Mouse (Mus musculus) mouse embryonic stem cell (cell line): ENCODE measurements around the gene Metrnl.

Experiments used
- in situ Hi-C, 2 experiments: fragments of 300-500 bp; cut with MboI; formaldehyde crosslinking; loops; 1 replicate in 1 of 2; 3 replicates in 1 of 2; pipeline ENCODE4 v1.14.3; 2019 to 2020; ENCODE audit warnings: low sequenced_read_pairs in 2 of 2, low pct_unique_long_range_greater_than_20kb in 1 of 2, mixed read lengths in 1 of 2; ENCODE audit not compliant: unreplicated experiment in 1 of 2

The Metrnl gene

GRCm38 (mm10) chr11:121679581-121679980, 21.8 kb upstream of the Metrnl start:
- in situ Hi-C loops, result no loop called here

- in situ Hi-C loops, result no loop called here
These were observed 20.6 kb upstream of the Metrnl start for GRCm38 (mm10) chr11:121680750-121681149.

GRCm38 (mm10) chr11:121683243-121683642, 18.1 kb upstream of the Metrnl start:
- in situ Hi-C loops, result no loop called here

GRCm38 (mm10) chr11:121685491-121686001, 15.8 kb upstream of the Metrnl start:
- in situ Hi-C loops, result no loop called here

- in situ Hi-C loops, result no loop called here
These were observed 15.3 kb upstream of the Metrnl start for GRCm38 (mm10) chr11:121686091-121686490.

- in situ Hi-C loops, result no loop called here
These were observed 14.7 kb upstream of the Metrnl start for GRCm38 (mm10) chr11:121686674-121687073.

- in situ Hi-C loops, result no loop called here
These were observed 13.3 kb upstream of the Metrnl start for GRCm38 (mm10) chr11:121688024-121688423.

GRCm38 (mm10) chr11:121695304-121696064, 5.9 kb upstream of the Metrnl start:
- in situ Hi-C loops, result no loop called here

GRCm38 (mm10) chr11:121697271-121697670, 4.1 kb upstream of the Metrnl start:
- in situ Hi-C loops, result no loop called here

- in situ Hi-C loops, result no loop called here
These were observed 2.9 kb upstream of the Metrnl start for GRCm38 (mm10) chr11:121698381-121698955.

GRCm38 (mm10) chr11:121702111-121702894, 959 bp downstream of the Metrnl start:
- in situ Hi-C loops, result no loop called here

- in situ Hi-C loops, result no loop called here
These were observed 1.7 kb downstream of the Metrnl start for GRCm38 (mm10) chr11:121702895-121703618.

- in situ Hi-C loops, result no loop called here
These were observed 2.4 kb downstream of the Metrnl start for GRCm38 (mm10) chr11:121703619-121704215.

- in situ Hi-C loops, result no loop called here
These were observed 5.2 kb downstream of the Metrnl start for GRCm38 (mm10) chr11:121706521-121707005.

- in situ Hi-C loops, result no loop called here
These were observed 7.9 kb downstream of the Metrnl start for GRCm38 (mm10) chr11:121709278-121709677.

GRCm38 (mm10) chr11:121710245-121710644, 8.9 kb downstream of the Metrnl start:
- in situ Hi-C loops, result no loop called here

GRCm38 (mm10) chr11:121712987-121713386, 11.6 kb downstream of the Metrnl start:
- in situ Hi-C loops, result no loop called here

- in situ Hi-C loops, result no loop called here
These were observed 12.2 kb downstream of the Metrnl start for GRCm38 (mm10) chr11:121713569-121713968.
